Mouse (Mus musculus): ENCODE measurements around the gene Ftcd.

Gene Ftcd

DNA sequence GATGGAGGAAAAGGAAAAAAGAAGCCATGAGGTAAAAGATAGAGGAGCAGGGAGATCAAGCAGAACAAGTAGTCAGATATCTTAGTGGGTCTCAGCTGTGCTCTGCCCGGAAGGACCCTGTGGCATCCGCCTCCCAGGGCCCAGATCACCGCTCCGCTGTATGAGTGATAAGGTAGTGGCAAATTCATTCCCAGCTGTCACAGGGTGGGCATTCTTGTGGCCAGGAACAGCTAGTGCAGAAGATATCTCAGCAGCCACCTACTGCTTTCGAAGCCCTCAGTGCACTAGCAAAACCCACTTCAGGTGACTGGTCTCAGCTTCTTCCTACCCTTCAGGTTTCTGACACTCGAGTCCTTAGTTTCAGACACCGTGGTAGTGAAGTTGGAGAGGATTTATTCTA is 37.0 kb downstream of the Ftcd start:
- DNase-seq (ENCODE audit: low spot score), result no peak

- DNase-seq (ENCODE audit: low spot score), result no peak
Observed at GRCm38 (mm10) chr10:76622411-76622810, 47.0 kb downstream of the Ftcd start.

- peak; percentile 91 for DNase-seq (ENCODE audit: low spot score)
Observed at GRCm38 (mm10) chr10:76622928-76623680, 47.7 kb downstream of the Ftcd start, which contains the start of gene Col6a2. TSS of gene Col6a2 (minus strand) at chr10:76623630.

- DNase-seq (ENCODE audit: low spot score), result no peak
Observed at GRCm38 (mm10) chr10:76623734-76624133, 48.3 kb downstream of the Ftcd start.

- no peak for DNase-seq (ENCODE audit: low spot score)
Observed at GRCm38 (mm10) chr10:76624903-76625302, 49.5 kb downstream of the Ftcd start.

- DNase-seq (ENCODE audit: low spot score), result no peak
Observed at GRCm38 (mm10) chr10:76627714-76628113, 52.3 kb downstream of the Ftcd start.

DNA sequence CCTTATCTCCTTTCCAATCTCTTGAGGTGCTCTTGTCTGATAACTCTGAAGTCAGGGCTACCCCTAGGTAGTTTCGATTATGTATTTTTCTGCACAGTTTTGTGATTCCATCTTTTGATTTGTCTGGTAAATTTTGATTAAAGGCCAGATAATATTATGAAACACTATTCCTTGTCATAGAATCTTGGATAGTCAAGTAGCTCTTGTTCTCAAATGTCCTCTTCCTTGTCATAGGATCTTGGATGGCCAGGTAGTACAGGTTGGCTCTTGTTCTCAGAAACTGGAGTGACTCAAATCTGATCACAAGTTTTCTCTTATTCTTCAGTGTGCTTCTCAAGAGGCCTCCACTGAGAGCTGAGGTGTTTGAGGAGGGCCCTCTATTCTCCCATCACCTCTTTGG is 55.2 kb downstream of the Ftcd start:
- no peak for DNase-seq (ENCODE audit: low spot score)

DNA sequence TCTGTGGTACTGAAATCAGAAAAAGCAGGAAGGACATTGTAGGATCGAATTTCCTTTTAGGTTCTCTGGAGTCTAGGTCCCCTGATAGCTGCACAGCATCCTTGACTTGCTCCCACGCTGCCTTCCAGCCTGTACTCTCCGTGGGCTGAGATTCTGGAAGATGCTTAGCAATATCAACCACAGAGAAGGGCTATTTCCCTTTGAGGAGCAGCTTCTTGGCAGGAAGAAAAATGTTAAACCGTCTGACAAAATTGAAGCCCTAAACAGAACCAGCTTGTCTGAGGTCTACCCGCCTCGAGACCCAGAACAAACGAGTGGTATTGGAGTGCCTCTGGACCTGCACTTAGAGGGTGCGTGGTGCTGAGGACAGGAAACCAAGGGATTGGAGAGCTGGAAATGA is 57.2 kb downstream of the Ftcd start:
- DNase-seq (ENCODE audit: low spot score), result no peak

DNA sequence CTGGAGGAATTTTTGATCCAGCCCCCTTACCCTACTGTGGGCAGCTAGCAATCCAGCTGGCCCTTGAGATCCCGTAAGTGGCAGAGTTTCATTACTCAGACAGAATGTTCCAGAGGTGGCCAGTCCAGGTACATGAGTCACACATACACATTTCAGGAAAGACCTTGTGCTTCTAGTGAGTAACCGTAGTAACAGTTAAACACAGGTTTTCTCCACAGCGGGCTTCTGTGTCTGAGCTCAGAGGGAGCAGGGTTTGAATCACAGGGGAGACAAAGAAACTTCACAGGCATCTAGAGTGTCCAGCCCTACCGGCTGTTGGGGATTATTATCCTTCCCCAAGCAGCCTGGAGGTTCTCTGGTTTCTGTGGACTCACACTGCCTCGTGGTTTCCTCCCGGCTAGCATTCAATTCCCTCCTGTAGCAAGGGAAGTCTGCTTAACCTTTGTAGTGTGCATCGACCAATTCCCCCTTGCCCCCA is 58.7 kb downstream of the Ftcd start:
- peak; percentile 65 for DNase-seq (ENCODE audit: low spot score)

DNA sequence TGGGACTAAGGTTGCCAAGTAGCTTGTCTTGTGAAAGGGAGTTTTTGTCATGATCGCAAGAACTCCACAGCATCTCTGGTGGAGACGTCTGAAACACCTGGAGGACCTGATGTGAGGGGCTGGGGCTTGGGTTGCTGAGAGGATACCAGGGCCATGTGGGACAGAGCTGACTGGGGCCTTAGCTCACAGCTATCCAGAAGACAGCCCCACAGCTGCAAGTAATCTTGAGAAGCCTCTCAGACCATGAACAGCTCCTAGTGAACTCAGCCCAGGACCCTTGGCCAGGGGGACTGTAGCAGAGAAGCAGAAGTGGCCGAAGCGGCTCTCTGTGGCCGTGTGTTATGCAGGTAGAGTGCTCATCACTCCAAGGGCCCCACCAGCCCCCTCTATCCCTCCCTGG is 59.1 kb downstream of the Ftcd start:
- no peak for DNase-seq (ENCODE audit: low spot score)

DNA sequence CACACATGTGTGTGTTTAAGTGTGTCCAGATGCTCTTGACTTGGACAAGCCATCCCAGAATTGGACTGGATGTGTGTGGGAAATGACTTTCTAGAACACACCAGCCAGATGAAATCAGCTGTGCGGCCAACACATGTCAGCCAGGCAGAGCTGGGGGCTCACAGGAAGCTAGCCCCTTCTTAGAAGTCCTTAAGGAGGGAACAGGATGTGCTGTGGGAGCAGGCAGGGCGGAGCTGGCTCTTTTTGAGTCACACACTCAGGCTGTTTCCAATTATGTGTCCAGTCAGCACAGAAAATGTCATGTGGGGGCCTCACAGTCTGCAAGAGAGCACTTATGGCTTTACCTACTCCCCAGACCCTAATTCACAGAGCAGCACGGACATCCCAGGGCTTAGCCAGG is 60.6 kb downstream of the Ftcd start:
- peak; percentile 59 for DNase-seq (ENCODE audit: low spot score)

DNA sequence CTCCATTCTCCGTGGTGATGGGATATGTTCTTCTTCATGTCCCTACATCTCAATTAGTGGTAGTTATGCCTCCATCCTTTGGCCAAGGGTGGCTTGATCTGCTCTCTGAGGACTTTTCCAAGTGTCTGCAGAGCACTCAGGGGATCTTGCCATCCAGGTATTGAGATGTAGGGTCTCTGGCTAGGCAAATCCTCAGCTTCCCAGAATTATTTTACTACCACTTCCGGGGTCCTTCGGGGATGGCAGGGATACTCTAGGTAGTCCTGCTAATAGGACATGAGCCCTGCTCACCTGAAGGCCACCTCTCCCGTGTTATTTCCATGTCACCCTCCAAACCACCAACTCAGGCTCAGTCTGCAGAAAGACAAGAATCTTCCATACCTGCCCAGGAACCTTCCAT is 61.2 kb downstream of the Ftcd start:
- no peak for DNase-seq (ENCODE audit: low spot score)

All from lung, postnatal 25 days (tissue).